Mouse (Mus musculus) G1E (cell line): ENCODE results near the gene Tesmin.

Source experiments
- CTCF ChIP-seq: IDR thresholded peaks from 2 replicates; pipeline ENCODE4 v1.5.1; 2012; ENCODE audit warnings: low read depth, low read length, inconsistent platforms, mixed read lengths
- POLR2AphosphoS5 ChIP-seq: IDR thresholded peaks from 2 replicates; pipeline ENCODE4 v1.6.1; 2012; ENCODE audit warnings: low read depth, low read length, inconsistent platforms; ENCODE audit not compliant: insufficient replicate concordance
- TAL1 ChIP-seq: conservative IDR thresholded peaks from 2 replicates; pipeline ENCODE4 v1.6.1; 2012; ENCODE audit warnings: low read depth, low read length, inconsistent platforms, mixed read lengths

DNA sequence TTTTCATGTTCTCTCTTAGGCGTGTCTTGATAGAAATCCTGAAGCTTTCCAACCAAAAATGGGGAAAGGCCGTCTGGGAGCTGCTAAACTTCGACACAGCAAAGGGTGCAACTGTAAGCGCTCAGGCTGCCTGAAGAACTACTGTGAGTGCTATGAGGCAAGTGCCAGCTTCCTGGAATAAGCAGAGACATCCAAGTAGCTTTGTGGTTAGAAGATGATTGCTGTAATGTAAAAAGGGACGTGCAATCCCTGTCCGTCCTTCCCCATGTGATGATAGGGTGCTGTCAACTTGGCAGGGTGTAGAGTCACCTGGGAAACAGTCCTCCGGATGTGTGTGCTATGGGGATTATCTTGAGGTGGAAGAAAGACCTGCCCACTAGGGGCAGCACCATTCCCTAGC is 15.4 kb downstream of the Tesmin start:
- TF ChIP-seq TAL1 (no peak), CTCF (no peak), POLR2AphosphoS5 (no peak)
